Mouse (Mus musculus) kidney, adult 11 months (tissue): ENCODE results near the gene Elmod1.
"Not testable (repeated sequence)": the region's sequence is repeated elsewhere in the genome, so short reads cannot be mapped to it uniquely, and the experiment has no call there.

Source experiments
- DNase-seq: peaks from one replicate; pipeline ENCODE4 v3.0.0; 2022

The Elmod1 gene

DNA sequence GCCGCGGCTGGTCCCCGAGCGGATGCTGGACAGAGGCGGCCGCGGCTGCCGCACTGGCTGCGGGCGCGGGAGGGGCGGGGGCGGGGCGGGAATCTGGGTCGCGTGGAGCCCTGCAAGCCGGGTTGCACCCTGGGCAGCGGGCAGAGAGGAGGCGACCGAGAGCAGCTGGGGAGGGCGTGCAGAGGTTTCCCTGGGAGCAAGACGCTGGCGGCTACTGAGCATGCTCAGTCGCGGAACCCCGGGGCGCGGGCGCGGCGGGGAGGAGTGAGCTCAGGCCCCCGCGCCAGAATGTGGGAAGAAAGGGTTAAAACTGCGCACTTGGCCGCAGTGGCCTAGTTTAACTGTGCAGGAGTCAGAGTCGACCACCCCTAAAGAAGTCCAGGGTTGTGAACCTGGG, at the start of gene Elmod1:
TSS of gene Elmod1 (minus strand) at position 180 of the 397 bp plus-strand sequence.
- no peak for DNase-seq

DNA sequence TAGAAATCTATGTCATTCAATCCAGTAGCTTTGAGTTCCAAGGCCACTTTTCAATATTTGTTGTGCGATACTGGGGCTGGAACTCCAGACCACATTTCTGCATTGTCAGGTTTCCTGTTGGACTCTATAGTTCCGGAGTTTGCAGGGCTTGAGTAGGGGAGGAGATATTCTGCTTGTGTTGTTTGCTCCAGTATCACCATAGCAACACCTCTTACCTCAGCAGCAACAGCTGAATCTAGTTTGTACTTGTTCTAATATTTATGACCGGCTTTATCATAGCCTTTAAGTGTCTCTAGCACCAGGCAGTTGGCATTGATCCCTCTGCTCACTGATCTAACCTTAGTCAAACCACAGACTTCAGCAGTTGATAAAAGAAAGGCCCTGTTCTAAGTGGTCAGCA, 47.7 kb upstream of the Elmod1 start:
- DNase-seq = no peak

DNA sequence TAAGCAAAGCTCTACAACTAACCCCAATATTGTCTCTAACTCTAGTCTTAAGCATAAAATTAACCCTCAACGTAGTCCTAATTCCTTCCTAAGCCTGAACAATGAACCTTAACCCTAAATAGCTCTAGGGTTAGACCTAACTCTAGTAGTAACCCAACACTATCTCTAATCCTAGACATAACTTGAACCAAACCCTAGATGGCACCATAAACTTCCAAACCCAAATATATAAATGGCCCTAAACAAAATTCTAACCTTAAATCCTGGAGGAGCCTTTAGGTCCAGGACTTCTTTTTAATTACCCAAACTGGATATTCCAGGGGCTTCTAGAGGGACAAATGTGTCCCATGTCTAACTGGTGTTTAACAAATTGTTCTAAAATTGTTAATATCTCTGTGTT, 19.4 kb upstream of the Elmod1 start:
- DNase-seq = no peak

DNA sequence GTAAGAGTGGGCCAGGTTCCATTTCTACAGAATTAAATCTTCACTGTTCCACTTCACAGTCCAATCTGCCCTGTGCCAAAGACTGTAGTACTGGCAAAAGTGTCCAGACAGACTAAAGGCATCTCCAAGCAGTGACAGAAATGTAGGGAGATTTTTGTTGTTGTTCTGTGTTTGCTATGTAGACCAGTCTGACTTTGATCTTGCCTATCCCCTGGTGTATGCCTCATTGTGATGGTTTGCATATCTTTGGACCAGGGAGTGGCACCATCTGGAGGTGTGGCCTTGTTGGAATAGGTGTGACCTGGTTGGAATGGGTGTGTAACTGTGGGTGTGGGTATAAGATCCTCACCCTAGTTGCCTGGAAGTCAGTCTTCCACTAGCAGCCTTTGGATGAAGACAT, 17.5 kb upstream of the Elmod1 start:
- not testable (repeated sequence) for DNase-seq

DNA sequence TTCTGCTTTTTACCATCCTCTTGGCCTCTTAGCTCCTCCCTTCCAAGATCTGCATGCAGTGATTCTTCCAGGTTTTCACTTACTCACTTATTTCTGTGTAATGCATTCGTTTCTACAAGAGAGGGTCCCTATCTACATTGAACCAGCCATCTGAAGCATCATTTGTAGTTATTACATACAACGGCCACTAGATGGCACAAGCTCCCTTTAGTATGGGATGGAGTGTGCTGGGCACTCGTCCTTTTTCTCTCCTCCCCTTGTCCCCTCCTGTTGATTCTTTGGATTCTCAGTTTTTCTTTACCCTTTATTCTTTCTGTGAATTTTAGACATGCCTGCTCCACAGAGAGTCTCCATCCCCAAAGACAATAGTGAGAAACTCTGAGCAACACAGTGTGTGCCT, 15.8 kb upstream of the Elmod1 start:
- DNase-seq = no peak

DNA sequence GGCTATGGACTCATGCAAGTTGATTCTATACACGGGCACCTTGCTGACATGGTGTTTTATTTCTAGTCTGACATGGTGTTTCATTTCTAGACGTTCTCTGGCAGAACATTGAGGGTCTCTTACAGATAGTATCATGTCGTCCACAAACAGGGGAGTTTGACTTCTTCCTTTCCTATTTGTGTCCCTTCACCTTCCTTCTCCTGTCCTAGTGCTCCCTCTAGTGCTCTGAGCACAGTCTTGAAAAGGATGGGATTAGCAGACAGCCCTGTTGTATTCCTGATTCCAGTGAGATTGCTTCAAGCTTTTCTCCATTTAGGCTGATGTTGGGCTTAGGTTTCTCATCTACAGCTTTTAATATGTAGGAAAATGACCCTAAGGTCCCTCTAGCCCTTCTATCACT, 11.9 kb upstream of the Elmod1 start:
- DNase-seq = no peak

DNA sequence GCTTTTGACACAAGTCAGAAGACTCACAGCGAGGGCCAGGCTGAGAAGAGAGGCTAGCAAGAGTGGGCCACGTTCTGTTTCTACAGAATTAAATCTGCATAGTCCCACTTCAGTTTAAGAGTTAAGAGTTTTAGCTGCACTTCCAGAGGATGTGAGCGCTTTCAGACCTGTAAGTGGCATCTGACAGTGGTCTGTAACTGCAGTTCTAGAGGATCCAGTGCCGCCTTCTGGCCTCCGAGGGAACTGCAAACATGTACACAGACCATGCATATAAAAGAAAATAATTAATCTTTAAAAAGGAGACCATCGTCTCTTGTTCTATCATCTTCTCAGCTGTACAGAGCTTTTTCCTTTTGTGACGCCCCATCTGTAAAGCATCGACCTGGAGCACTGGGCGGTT, 9.8 kb upstream of the Elmod1 start:
- DNase-seq = no peak

DNA sequence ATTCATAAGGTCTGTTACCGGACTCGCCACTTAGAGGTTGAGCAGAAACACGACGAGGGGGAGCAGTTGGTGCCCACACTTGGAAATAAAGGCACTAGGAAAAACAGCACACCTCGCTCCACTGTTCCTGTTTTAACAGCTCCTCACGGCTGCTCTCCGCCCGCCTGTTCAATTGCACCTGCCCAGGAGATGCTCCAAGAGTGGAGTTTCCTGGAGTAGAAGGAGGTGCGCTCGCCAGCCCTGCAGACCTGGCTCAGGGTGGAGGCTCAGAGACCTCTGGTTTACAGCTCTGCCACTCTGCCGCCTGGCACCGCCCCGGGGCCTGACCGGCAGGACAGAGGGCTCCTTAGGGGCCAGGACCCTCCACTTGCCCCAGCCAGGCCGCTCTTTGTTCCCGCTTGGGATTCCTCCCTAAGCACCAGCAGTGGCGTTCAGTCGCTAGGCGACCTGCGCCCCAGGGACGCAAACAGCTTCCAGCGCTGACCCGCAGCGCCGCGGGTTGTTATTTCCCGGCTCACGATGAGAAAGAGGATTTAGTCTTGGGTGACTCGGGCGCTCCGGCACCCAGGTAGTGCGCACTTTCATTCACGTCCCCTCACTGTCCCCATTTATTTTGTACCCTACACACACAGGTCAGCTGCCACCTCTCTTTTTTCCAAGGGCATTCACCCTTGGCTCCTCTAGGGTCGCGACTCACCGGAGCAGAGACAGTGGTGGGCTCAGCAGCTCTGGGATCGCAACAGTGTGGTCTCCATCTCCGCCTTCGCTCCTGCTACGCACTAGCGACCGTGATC, 576 bp downstream of the Elmod1 start:
- no peak for DNase-seq

DNA sequence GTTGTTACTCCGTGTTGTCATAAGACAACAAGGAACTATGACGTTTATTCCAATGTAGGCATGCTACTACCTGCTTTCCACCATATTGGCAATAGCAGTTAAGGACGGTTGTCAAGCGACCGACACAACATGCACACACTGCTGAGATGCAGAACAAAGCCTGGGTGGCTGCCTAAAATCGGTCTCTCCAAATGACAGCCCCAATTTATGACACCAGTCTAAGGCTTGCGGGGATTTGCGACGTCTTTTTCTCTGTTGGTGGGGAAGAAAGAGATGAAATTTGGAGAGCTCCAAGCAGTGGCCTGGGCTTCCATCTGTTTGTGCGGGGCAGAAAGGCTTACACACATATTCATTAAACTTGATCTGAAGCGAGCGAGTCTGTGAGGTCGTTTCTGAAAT, 1.2 kb downstream of the Elmod1 start:
- no peak for DNase-seq

DNA sequence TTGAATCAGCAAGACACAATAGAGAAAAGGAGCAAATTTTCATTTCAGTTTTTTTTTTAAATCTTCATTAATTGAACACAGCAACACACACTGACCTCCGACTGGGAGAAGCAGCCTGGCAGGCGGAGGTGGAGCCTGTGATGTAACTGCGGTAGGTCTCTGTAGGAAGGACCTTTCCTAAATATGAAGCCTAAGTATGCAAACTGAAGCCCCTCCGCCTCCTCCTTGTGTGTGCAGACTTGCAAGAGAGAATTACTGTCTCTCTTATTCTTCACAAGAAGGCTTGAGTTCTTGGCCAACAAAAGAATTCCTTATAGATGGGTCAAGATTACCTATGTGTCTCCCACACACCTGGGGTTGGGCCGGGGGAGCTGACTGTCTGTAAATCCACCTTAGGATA, 1.9 kb downstream of the Elmod1 start:
- DNase-seq = no peak

DNA sequence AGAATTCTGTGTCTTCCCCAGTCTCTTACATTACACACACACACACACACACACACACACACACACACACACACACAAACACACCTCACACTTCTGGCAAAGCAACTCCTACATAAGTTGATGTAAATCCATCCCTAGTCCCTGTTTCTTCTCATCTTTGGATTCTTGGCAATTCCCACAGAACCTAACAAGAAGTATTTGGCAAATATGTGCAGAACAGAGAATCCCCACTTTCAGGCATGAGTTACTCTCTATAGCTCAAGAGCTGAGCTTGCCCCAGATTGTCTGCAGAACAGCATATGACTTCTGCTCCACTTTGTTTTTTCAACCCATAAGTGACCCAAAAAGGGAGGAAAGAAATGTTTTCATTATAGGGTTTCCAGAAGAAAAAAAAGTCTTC, 2.7 kb downstream of the Elmod1 start:
- DNase-seq = no peak

DNA sequence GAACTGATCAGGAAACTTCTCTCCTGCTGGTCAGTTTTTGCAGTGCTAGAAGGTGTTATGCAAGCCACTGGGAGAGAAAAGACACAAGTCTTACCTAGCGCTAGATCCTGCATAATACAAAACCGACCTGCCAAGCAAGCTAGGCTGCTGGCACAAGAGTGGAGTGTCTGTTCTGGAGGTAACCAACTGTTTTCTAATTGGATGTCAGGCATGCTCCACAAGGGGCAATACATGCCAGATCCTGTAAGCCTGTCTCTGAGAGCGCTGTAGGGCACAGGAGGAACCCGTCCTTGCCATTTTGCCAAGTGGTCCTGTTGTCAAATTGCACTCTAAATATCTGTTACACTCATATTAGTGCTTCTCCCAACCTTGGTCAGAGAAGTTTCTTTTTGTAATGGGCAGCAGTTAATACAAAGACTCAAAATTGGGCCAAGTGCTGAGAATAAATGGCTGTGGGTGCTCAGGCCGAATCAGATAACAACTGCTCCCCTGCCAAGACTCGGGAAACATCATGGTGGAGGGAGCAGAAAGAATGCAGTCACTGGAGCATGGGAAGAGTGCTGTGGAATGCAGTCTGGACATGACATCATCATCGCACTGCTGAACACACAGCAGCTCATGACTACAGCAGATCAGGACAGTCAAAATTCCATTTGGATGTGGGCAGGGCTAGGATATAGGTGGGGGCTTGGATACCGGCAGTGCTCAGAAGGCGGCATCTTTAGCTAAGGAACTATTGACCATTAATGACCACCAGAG, 7.3 kb downstream of the Elmod1 start:
- no peak for DNase-seq

DNA sequence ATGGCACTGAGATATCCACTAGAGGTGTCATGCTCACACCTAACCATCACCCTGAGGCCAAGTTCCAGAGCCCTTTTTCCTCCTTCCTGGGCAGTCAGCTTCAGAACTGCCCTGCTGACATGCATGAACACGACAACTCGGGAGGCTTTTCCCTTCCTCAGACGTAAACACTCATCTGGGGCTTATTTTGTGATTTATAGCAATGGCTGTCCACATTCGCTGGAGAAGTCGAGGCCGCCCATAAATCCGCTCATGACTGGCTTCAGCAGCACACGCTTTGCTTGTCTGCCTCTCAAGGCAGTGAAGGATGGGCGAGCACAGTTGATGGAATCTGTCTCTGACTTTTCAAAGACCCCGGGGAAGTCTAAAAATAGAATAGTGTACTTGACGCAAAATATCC, 18.1 kb downstream of the Elmod1 start:
- DNase-seq = no peak

DNA sequence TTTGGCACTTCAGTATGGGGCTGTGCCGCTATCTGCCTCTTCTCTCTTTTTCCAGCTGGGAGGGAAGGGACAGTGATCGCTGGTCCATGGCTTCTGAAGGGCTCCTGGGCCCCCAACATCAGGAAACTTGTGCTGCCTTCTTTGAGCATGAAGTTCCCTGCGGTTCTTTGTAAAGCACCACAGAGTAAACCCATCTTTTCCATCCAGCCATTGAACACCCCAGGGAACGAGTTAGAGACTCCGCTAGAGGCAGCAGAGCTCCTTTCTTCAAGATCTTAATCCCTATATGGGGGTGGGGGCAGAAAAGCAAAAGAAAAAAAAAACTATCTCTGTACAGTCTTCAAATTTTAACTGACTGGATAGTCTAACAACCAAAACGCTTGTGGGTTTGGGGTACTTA, 20.2 kb downstream of the Elmod1 start:
- no peak for DNase-seq

DNA sequence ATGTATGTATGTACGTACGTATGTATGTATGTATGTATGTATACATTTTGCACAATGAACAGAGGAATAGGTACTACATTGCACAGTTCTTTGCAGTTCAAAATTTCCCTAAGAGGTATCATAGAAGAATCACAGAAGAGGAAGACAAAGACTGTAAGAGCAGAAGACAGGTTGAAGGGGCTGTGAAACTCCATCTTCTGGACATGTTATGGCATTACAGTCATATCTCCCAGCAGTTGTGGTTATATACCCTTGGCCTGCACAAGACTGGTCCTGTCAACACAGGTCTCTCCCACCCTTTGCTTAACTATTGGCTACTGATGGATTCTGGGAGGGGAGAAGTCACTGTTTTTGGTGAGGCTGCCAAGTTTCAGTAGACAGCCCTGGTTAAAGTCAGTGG, 27.6 kb downstream of the Elmod1 start:
- no peak for DNase-seq

DNA sequence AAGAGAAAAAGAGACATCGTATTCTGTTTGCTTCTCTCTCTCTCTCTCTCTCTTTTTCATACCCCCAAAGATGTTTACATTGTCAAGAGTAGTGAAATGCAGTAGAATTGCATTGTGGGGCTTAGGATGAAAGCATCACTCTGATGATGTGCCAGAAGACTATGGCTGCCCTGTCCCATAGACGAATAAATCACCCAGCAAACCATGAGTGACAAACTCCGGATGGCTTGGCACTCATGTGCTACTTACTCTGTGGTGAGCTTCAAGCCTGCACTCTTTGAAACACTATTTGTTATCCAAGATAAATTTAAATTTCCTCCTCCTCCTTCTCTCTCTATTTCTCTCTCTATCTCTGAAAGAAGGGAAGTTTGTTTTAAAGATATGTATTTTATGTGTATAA, 36.5 kb downstream of the Elmod1 start:
- DNase-seq = no peak

DNA sequence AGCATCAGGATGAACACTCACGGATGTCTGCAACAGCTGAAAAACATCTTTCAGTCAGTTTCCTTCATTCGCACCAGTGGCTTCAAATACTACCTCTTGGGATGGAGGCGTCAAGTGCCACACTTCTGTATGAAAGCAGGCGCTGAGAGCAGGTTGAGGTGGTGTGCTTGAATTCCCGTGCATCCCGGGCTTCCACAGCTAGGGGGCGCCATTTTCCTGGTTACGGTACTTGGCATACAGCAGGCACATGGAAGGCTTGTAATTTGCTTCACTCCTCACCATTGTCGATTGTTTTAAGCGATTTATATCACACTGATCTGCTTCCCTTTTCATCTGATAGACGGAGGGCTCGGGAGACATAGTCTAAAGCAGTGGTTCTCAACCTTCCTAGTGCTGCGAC, 40.9 kb downstream of the Elmod1 start:
- no peak for DNase-seq

DNA sequence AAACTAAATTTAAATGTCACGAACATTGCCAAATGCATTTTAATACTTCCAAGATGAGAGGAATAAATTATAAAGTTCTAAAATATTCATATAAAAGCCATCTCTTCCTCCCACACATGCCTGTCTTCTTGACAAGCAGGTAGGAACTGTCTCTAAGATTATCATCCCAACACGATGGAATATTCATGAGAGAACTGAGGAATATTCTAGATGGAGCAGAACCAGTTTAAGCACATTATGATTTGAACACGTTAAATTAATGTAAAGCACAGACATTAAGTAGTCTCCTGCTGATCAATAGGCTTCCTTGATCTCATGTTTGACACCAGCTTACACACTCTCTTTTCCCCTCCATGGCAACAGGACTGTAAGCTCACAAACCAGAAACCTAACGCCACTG, 41.7 kb downstream of the Elmod1 start:
- no peak for DNase-seq

DNA sequence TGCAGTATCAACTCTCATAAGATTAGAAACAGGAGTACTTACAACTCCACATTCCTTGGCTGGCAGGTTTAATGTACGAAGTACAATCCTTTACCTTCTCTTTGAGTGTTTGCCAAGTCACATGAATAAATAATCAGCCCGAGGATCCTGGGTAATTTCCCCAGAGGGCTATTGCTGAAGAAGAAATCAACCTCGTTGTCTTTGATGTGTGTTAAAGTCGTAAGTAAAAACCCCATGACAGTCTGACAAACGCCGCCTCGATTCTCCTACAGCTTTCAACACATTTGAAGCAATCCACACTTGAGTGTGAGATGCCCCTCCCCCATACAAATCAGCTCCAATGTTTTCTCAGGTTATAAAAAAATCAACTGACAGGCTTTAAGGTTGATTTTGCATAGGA, 44.2 kb downstream of the Elmod1 start:
- no peak for DNase-seq

DNA sequence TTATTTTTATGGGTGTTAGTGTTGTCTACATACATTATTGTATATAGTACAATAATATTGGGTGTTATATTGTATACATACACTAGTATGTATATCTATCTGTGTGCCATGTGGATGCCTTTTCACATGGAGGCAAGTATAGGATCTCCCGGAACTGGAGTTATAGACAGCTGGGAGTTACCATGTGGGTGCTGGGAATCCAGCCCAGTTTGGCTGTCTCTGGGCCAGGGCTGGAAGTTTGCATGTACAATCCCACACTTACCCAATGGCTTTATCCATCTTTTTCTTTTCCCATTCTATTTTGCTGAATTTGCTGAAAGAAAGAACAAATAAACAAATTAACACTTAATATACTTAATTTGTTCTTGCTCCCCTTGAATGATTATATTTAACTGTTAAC, 54.0 kb downstream of the Elmod1 start:
- no peak for DNase-seq

DNA sequence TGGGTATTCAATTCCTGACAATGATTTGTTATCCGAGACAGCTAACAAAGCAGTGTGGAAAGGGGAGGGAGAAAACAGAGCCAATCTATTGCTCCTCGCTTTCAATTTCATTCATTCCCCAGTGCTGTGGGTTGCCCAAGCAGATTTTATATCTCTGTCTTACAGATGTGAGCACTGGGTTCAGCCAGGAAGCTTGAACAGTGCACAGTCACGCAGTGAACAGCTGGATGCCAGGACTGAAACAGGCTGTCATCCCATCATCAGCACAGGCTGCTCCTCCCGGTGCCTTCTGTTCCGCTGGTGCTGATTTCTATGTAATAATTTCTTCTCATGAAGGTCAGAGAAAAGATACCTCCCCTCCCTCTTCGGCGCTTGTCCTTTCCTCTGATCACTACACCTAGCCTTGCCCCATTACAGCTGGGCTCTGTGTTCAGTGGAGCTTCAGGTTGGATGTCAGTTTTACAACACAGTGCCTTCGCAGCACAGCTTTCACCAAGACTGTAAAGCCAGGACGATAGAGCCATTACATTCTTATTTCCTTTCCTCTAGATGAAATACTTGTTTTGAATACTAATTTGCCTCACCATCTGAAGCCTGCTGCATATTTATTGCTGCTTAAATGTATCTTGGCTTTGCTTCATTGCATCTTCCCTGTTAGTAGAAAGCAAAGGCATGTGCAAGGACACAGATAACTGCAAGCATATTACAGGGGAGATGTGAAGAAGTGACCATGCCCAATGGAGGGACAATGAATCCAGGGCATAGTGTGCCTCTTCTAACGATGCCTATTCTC, 59.0 kb downstream of the Elmod1 start:
- no peak for DNase-seq

DNA sequence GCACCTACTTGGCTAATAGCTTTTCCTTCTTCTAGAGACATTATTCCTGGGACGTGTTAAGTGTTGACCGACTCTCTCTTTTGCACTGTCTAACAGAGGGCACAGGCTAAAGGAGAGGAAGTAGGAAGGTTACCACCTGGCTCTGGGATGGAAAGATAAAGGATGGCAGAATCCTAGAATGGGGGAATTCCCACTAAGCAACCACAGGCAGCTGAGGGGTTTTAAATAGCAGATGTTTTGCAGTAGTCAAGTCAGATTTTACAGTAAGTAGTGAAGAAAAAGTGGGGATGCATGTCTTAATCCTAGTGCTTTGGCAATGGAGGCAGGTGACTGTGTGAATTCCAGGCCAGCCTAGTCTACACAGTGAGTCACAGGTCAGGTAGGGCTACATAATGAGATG, 64.3 kb downstream of the Elmod1 start:
- no peak for DNase-seq

DNA sequence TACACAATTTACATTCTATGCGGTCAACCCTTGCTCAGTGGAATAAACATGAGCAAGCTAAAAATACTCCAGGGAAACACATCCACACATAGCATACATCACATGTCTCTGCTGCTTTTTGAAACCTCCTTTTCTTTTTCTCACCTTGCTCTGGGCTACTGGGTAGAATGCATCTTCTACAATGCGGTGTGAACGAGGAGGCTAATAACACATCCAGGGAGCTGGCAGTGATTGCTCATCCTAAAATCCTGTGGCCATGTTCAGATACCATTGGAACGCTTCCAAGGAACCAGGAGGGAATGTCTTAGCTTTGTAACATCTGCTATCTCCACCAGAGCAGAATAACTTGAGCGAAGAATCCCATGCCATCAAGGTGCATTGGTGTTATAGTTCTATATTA, 64.8 kb downstream of the Elmod1 start:
- DNase-seq = no peak

DNA sequence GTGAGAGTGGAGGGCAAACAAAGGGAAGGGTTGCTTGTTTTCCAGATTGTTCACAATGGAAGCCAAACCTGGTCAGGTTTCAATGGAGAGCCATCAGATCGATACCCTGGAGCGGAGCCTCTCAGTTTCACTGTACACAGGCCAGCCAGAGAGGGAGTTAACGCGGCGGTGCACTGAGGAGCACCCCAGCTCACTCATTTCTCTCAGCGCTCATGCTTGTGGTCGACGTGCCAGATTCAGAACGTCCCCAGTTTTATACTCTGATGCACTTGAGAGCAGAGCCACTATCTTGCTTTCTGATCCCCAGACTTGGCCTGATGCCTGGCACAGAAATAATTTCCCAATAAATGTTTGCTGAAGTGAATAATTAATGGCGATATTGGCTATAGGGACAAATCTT, 68.3 kb downstream of the Elmod1 start:
- no peak for DNase-seq
